Mouse (Mus musculus) kidney, adult 9 months (tissue): ENCODE results near the gene Cacna1b.

ENCODE experiments used
- DNase-seq: peaks from one replicate; pipeline ENCODE4 v3.0.0; 2022

Cacna1b gene

GRCm38 (mm10) chr2:24763115-24763557 is at the start of gene Cacna1b:
Gene Cacna1b (minus strand): TSS chr2:24763152.
- DNase-seq, result no peak

- DNase-seq, result no peak
These were observed 46.8 kb upstream of the Cacna1b start for GRCm38 (mm10) chr2:24809746-24810145.

- DNase-seq, result no peak
These were observed 44.7 kb upstream of the Cacna1b start for GRCm38 (mm10) chr2:24807691-24808090.

GRCm38 (mm10) chr2:24807036-24807435 is 44.1 kb upstream of the Cacna1b start:
- DNase-seq, result no peak

- DNase-seq, result no peak
These were observed 43.2 kb upstream of the Cacna1b start for GRCm38 (mm10) chr2:24806143-24806542.

- no peak for DNase-seq
These were observed 42.7 kb upstream of the Cacna1b start for GRCm38 (mm10) chr2:24805621-24806020.

GRCm38 (mm10) chr2:24796833-24797457 is 34.0 kb upstream of the Cacna1b start:
- DNase-seq, result no peak

GRCm38 (mm10) chr2:24787250-24787649 is 24.3 kb upstream of the Cacna1b start:
- DNase-seq, result no peak

- no peak for DNase-seq
These were observed 18.3 kb upstream of the Cacna1b start for GRCm38 (mm10) chr2:24781253-24781652.

GRCm38 (mm10) chr2:24776831-24777230 is 13.9 kb upstream of the Cacna1b start:
- DNase-seq, result no peak

- no peak for DNase-seq
These were observed 13.1 kb upstream of the Cacna1b start for GRCm38 (mm10) chr2:24775951-24776587.

GRCm38 (mm10) chr2:24774832-24775231 is 11.9 kb upstream of the Cacna1b start:
- no peak for DNase-seq

GRCm38 (mm10) chr2:24770861-24771260 is 7.9 kb upstream of the Cacna1b start:
- DNase-seq, result no peak

GRCm38 (mm10) chr2:24762446-24762960 is 449 bp downstream of the Cacna1b start:
- DNase-seq, result no peak

GRCm38 (mm10) chr2:24761923-24762445 is 968 bp downstream of the Cacna1b start:
- peak; percentile 14 for DNase-seq

GRCm38 (mm10) chr2:24755276-24755675 is 7.7 kb downstream of the Cacna1b start:
- peak; percentile 46 for DNase-seq

GRCm38 (mm10) chr2:24752599-24752998 is 10.4 kb downstream of the Cacna1b start:
- DNase-seq, result no peak

- DNase-seq, result no peak
These were observed 12.9 kb downstream of the Cacna1b start for GRCm38 (mm10) chr2:24750051-24750450.

- no peak for DNase-seq
These were observed 15.1 kb downstream of the Cacna1b start for GRCm38 (mm10) chr2:24747878-24748277.

- DNase-seq, result no peak
These were observed 23.3 kb downstream of the Cacna1b start for GRCm38 (mm10) chr2:24739701-24740100.

GRCm38 (mm10) chr2:24733157-24733556 is 29.8 kb downstream of the Cacna1b start:
- no peak for DNase-seq

- no peak for DNase-seq
These were observed 37.1 kb downstream of the Cacna1b start for GRCm38 (mm10) chr2:24725865-24726264.

GRCm38 (mm10) chr2:24719645-24720379 is 43.1 kb downstream of the Cacna1b start:
- no peak for DNase-seq
